Mouse (Mus musculus): Measurements from ENCODE around the gene Fam71a. TPM values are rescaled to one million over a fixed set of nuclear protein-coding genes. Genes with fewer than 3 reads are reported as not detected.

Fam71a gene
- not detected in 2 replicates for total RNA-seq (2014; rRNA removed)
- not detected in 2 replicates for polyA plus RNA-seq (2015; fragmentation: Nextera tagmentation; extraction: Ambion mirVana)

- Histone ChIP-seq H3K27ac (ENCODE audit: low read depth, low read length) (no peak within 1 kb of the TSS), H3K4me3 (ENCODE audit: low read depth, low read length) (no peak within 1 kb of the TSS), H3K4me2 (ENCODE audit: low read depth) (no peak within 1 kb of the TSS), H3K9me3 (ENCODE audit: low read length) (no peaks in the 10 kb centered on the region), H3K9ac (no peak within 1 kb of the TSS), H3K4me1 (ENCODE audit: insufficient read depth) (no peaks in the 10 kb centered on the region), H3K27me3 (ENCODE audit: insufficient read depth, low read length) (no peaks in the 10 kb centered on the region), H3K36me3 (ENCODE audit: insufficient read depth) (no peaks in the 10 kb centered on the region)
- no peak for TF ChIP-seq CTCF (IDR thresholded peaks at IDR 0.05; ENCODE audit: low read depth)
- DNase-seq: no peak
- no peak for ATAC-seq
- WGBS: 82% methylated on average over 3 of the region's 3 CpGs
These were observed at the start of gene Fam71a for GRCm38 (mm10) chr1:191164717-191165116. Fam71a (minus strand) TSS chr1:191164817.

DNA sequence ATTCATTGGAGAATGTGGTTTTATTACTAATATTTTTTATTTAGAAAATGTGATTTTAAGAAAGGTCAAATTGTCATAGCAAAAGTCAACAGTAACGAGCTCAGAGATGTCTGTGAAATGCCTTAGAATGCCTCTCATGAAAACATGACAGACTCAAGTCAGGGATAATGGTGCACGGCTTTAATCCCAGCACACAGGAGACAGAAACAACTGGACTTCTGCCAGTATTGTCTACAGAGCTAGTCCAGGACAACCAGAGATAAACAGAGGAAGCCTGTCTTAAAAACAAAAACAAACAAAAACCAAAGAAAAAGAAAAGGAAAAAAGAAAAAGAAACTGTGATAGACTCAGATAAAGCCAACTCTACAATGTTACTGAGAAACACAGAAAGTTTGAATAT is 46.5 kb upstream of the Fam71a start:
- Histone ChIP-seq H3K9ac (no peak overlapping the region), H3K4me3 (ENCODE audit: low read depth, low read length) (no peak overlapping the region), H3K4me1 (ENCODE audit: insufficient read depth) (no peaks in the 10 kb centered on the region), H3K9me3 (ENCODE audit: low read length) (no peaks in the 10 kb centered on the region), H3K27ac (ENCODE audit: low read depth, low read length) (no peak overlapping the region), H3K27me3 (ENCODE audit: insufficient read depth, low read length) (no peaks in the 10 kb centered on the region; the same call in 1 of the 2 replicates), H3K36me3 (ENCODE audit: insufficient read depth) (no peaks in the 10 kb centered on the region), H3K4me2 (ENCODE audit: low read depth) (no peak overlapping the region)
- DNase-seq (no peak), ATAC-seq (no peak)
- no peak for TF ChIP-seq CTCF (IDR thresholded peaks at IDR 0.05; ENCODE audit: low read depth)
- 36% methylated on average over 2 of the region's 2 CpGs for WGBS

DNA sequence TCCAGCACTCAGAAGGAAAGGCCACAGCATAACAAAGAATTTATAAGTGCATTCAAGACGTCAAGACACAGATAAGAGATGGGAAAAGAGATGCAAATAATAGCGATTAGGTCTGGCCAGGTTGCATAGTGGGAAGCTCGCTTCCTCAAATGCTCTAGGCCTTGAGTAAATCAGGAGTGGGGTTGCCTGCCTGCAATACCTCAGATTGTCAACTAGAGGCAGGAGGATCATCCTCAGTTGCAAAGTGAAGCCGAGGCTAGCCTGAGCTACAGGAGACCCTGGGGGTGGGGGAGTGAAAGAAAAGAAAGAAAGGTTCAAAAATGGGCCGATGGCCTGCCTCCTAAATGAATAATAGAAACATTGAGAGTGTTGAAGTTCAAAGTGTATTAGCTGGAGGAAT is 41.2 kb upstream of the Fam71a start:
- no peak overlapping the region for H3K4me2 ChIP-seq (ENCODE audit: low read depth)
- H3K9ac ChIP-seq: no peak overlapping the region
- H3K4me1 ChIP-seq (ENCODE audit: insufficient read depth): no peaks in the 10 kb centered on the region
- ATAC-seq: no peak
- no peak overlapping the region for H3K27ac ChIP-seq (ENCODE audit: low read depth, low read length)
- no peak for DNase-seq
- WGBS: 79% methylated on average over 5 of the region's 5 CpGs
- TF ChIP-seq CTCF (IDR thresholded peaks at IDR 0.05; ENCODE audit: low read depth): no peak
- no peak overlapping the region for H3K4me3 ChIP-seq (ENCODE audit: low read depth, low read length)
- no peaks in the 10 kb centered on the region; the same call in 1 of the 2 replicates for H3K27me3 ChIP-seq (ENCODE audit: insufficient read depth, low read length)
- no peaks in the 10 kb centered on the region for H3K36me3 ChIP-seq (ENCODE audit: insufficient read depth)
- no peaks in the 10 kb centered on the region for H3K9me3 ChIP-seq (ENCODE audit: low read length)

- TF ChIP-seq CTCF (IDR thresholded peaks at IDR 0.05; ENCODE audit: low read depth): no peak
- Histone ChIP-seq H3K27ac (ENCODE audit: low read depth, low read length) (no peak overlapping the region), H3K9me3 (ENCODE audit: low read length) (no peaks in the 10 kb centered on the region), H3K36me3 (ENCODE audit: insufficient read depth) (no peaks in the 10 kb centered on the region), H3K27me3 (ENCODE audit: insufficient read depth, low read length) (no peaks in the 10 kb centered on the region; the same call in 1 of the 2 replicates), H3K4me1 (ENCODE audit: insufficient read depth) (no peaks in the 10 kb centered on the region), H3K9ac (no peak overlapping the region), H3K4me3 (ENCODE audit: low read depth, low read length) (no peak overlapping the region), H3K4me2 (ENCODE audit: low read depth) (no peak overlapping the region)
- no peak for ATAC-seq
- 79% methylated on average over 5 of the region's 5 CpGs for WGBS
- DNase-seq: no peak
These were observed 40.3 kb upstream of the Fam71a start for GRCm38 (mm10) chr1:191204876-191205275.

- Histone ChIP-seq H3K4me1 (ENCODE audit: insufficient read depth) (no peaks in the 10 kb centered on the region), H3K9ac (no peak overlapping the region), H3K4me2 (ENCODE audit: low read depth) (no peak overlapping the region), H3K4me3 (ENCODE audit: low read depth, low read length) (no peak overlapping the region), H3K27ac (ENCODE audit: low read depth, low read length) (no peak overlapping the region), H3K27me3 (ENCODE audit: insufficient read depth, low read length) (no peaks in the 10 kb centered on the region; the same call in 1 of the 2 replicates), H3K36me3 (ENCODE audit: insufficient read depth) (no peaks in the 10 kb centered on the region), H3K9me3 (ENCODE audit: low read length) (no peaks in the 10 kb centered on the region)
- DNase-seq (no peak), ATAC-seq (no peak)
- no peak for TF ChIP-seq CTCF (IDR thresholded peaks at IDR 0.05; ENCODE audit: low read depth)
- 55% methylated on average over 2 of the region's 2 CpGs for WGBS
These were observed 38.9 kb upstream of the Fam71a start for GRCm38 (mm10) chr1:191203496-191203895.

- WGBS: 85% methylated on average over 11 of the region's 11 CpGs
- H3K4me2 ChIP-seq (ENCODE audit: low read depth): no peak overlapping the region
- H3K36me3 ChIP-seq (ENCODE audit: insufficient read depth): no peaks in the 10 kb centered on the region
- no peak overlapping the region for H3K4me3 ChIP-seq (ENCODE audit: low read depth, low read length)
- H3K9me3 ChIP-seq (ENCODE audit: low read length): no peaks in the 10 kb centered on the region
- no peak for DNase-seq
- no peak for TF ChIP-seq CTCF (IDR thresholded peaks at IDR 0.05; ENCODE audit: low read depth)
- no peak for ATAC-seq
- no peak overlapping the region for H3K27ac ChIP-seq (ENCODE audit: low read depth, low read length)
- no peaks in the 10 kb centered on the region; the same call in none of the 2 replicates for H3K27me3 ChIP-seq (ENCODE audit: insufficient read depth, low read length)
- no peak overlapping the region for H3K9ac ChIP-seq
- H3K4me1 ChIP-seq (ENCODE audit: insufficient read depth): no peaks in the 10 kb centered on the region
These were observed 37.8 kb upstream of the Fam71a start for GRCm38 (mm10) chr1:191202208-191202952.

DNA sequence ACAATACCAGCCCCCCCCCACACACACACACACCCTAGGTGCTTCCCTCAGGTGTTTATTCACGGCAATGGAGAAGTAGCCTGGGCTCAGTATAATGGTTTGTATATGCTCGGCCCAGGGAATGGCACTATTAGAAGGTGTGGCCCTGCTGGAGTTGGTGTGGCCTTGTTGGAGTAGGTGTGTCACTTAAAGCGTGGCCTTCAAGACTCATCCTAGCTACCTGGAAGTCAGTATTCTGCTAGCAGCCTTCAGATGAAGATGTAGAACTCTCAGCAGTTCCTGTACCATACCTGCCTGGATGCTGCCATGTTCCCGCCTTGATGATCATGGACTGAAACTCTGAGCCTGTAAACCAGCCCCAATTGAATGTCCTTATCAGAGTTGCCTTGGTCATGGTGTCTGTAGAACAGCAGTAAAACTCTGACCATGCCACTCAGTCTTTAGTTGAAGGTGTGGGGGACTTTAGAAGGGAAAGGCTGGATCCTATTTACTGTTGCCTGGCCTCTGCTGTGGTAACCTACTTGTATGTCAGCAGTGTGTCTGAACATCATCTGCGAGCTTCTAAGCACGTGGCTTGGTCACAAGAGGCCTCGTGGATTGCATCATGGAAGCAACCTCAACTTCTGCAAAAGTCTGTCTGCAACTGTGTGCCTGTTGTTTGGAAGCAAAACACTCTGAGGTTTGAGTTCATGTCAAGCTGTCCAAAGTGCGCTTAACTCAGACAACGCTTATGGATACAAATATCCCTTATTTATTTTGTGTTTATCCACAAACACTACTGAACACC is 36.4 kb upstream of the Fam71a start:
- 88% methylated on average over 9 of the region's 9 CpGs for WGBS
- Histone ChIP-seq H3K9me3 (ENCODE audit: low read length) (no peaks in the 10 kb centered on the region), H3K4me2 (ENCODE audit: low read depth) (no peak overlapping the region), H3K9ac (no peak overlapping the region), H3K27me3 (ENCODE audit: insufficient read depth, low read length) (no peaks in the 10 kb centered on the region; the same call in 1 of the 2 replicates), H3K36me3 (ENCODE audit: insufficient read depth) (no peaks in the 10 kb centered on the region), H3K27ac (ENCODE audit: low read depth, low read length) (no peak overlapping the region), H3K4me3 (ENCODE audit: low read depth, low read length) (no peak overlapping the region), H3K4me1 (ENCODE audit: insufficient read depth) (no peaks in the 10 kb centered on the region)
- ATAC-seq (no peak), DNase-seq (no peak)
- TF ChIP-seq CTCF (IDR thresholded peaks at IDR 0.05; ENCODE audit: low read depth): no peak
